19 mouse cellular contexts compared by ENCODE assay signal in genomic region chr12:3819899-3820298, GRCm38 (mm10). TPM values are rescaled to one million over a fixed set of nuclear protein-coding genes. Genes with fewer than 3 reads are reported as not detected.
DNase-seq lines count a peak whose midpoint lies in the region; ATAC-seq and TF ChIP-seq lines count a peak whose summit lies in the region.
"Had no signal": no experiment of that assay in that cellular context is flagged by ENCODE, and none has a peak within 500 bp of the region (broad histone marks: within the 10 kb centered on the region; RNA-seq: fewer than 3 reads in every experiment).

No protein-coding gene starts in this region.

- ATAC-seq in embryonic facial prominence, embryonic 13.5 days (ENCODE audit: insufficient number of reproducible peaks, insufficient read depth, low FRiP score, low TSS enrichment, low read depth): no peak
- ATAC-seq in neural tube, embryonic 11.5 days (ENCODE audit: insufficient read depth, low FRiP score, low TSS enrichment): no peak
- ATAC-seq in stomach, postnatal 0 days (ENCODE audit: low FRiP score, low TSS enrichment): no peak
- ATAC-seq: forebrain, embryonic 13.5 days had no signal

- TF ChIP-seq CTCF in left cerebral cortex, adult 2 months (IDR thresholded peaks at IDR 0.05): no peak
- TF ChIP-seq CTCF in stomach, postnatal 0 days (IDR thresholded peaks at IDR 0.05; ENCODE audit: low read depth): no peak

- intact Hi-C loops in left cerebral cortex, adult 2 months (cut with DNase I): no loop called here
- intact Hi-C loops in left cerebral cortex, postnatal 25 days (cut with DNase I): no loop called here

- H3K9me3 ChIP-seq in embryonic facial prominence, embryonic 13.5 days: no peaks in the 10 kb centered on the region
- H3K9me3 ChIP-seq in embryonic facial prominence, embryonic 10.5 days: no peaks in the 10 kb centered on the region
- no peaks in the 10 kb centered on the region for H3K9me3 ChIP-seq in neural tube, embryonic 11.5 days (ENCODE audit: control insufficient read depth, low read length)
- H3K9me3 ChIP-seq in stomach, postnatal 0 days (ENCODE audit: control insufficient read depth, low read length): no peaks in the 10 kb centered on the region
- H3K9me3 ChIP-seq: forebrain, embryonic 13.5 days; heart, embryonic 15.5 days; limb, embryonic 15.5 days; megakaryocyte, embryonic 14.5 days had no signal

- no peak for TF ChIP-seq EP300 in stomach, postnatal 0 days (optimal IDR thresholded peaks at IDR 0.05)

- 58% methylated on average over 4 of the region's 4 CpGs for WGBS in embryonic facial prominence, embryonic 13.5 days
- WGBS in embryonic facial prominence, embryonic 10.5 days: 84% methylated on average over 4 of the region's 4 CpGs
- 77% methylated on average over 4 of the region's 4 CpGs for WGBS in neural tube, embryonic 11.5 days
- 27% methylated on average over 4 of the region's 4 CpGs for whole genome bisulfite sequencing in stomach, postnatal 0 days

- 0 out of 2 replicates have a peak overlapping the region, but pooled peaks have one; percentile 2 for H3K9ac ChIP-seq in embryonic facial prominence, embryonic 13.5 days
- H3K9ac ChIP-seq in neural tube, embryonic 11.5 days (ENCODE audit: low read length): no peak overlapping the region
- H3K9ac ChIP-seq in stomach, postnatal 0 days (ENCODE audit: low read length): no peak overlapping the region
- H3K9ac ChIP-seq: forebrain, embryonic 13.5 days; heart, embryonic 15.5 days; hindbrain, embryonic 14.5 days; limb, embryonic 15.5 days had no signal

- DNase-seq in embryonic facial prominence, embryonic 10.5 days (ENCODE audit: low spot score): no peak
- DNase-seq in left cerebral cortex, adult 2 months (ENCODE audit: extremely low spot score in 1 of 2, low spot score in 2 of 2): no peak
- DNase-seq in left cerebral cortex, postnatal 25 days (ENCODE audit: low spot score in 2 of 2): no peak
- peak; percentile 7 for DNase-seq in neural tube, embryonic 11.5 days (ENCODE audit: low spot score)
- no peak for DNase-seq in neural tube, embryonic 10.5 days (ENCODE audit: extremely low spot score, low spot score)
- peak; percentile 33 for DNase-seq in stomach, postnatal 0 days (ENCODE audit: low spot score)
- DNase-seq: adrenal gland, postnatal 14 days; B cell, adult 2 months; gastrocnemius, postnatal 25 days; kidney, adult 11 months; lung, adult 18-20 months; thymus, adult 2 months had no signal

- H3K27ac ChIP-seq in embryonic facial prominence, embryonic 13.5 days: no peak overlapping the region
- no peak overlapping the region; the same call in 1 of the 2 replicates for H3K27ac ChIP-seq in embryonic facial prominence, embryonic 10.5 days (replicated peaks)
- peak overlapping the region; percentile 40; the same call in 1 of the 2 replicates for H3K27ac ChIP-seq in left cerebral cortex, adult 2 months
- H3K27ac ChIP-seq in neural tube, embryonic 11.5 days (ENCODE audit: low read depth, low read length): no peak overlapping the region
- H3K27ac ChIP-seq in stomach, postnatal 0 days (replicated peaks): no peak overlapping the region
- H3K27ac ChIP-seq: forebrain, embryonic 13.5 days; heart, embryonic 15.5 days; hindbrain, embryonic 14.5 days; kidney, postnatal 0 days; limb, embryonic 15.5 days had no signal

- H3K4me2 ChIP-seq in embryonic facial prominence, embryonic 13.5 days: no peak overlapping the region
- no peak overlapping the region for H3K4me2 ChIP-seq in neural tube, embryonic 11.5 days (ENCODE audit: low read depth)
- no peak overlapping the region for H3K4me2 ChIP-seq in stomach, postnatal 0 days (replicated peaks; ENCODE audit: low read depth)
- H3K4me2 ChIP-seq: forebrain, embryonic 13.5 days; heart, embryonic 15.5 days; hindbrain, embryonic 14.5 days; limb, embryonic 15.5 days had no signal

- peaks cover 80% of the 10 kb centered on the region for H3K4me1 ChIP-seq in embryonic facial prominence, embryonic 13.5 days
- peaks cover 23% of the 10 kb centered on the region for H3K4me1 ChIP-seq in embryonic facial prominence, embryonic 10.5 days
- H3K4me1 ChIP-seq in neural tube, embryonic 11.5 days (ENCODE audit: control insufficient read depth, insufficient read depth, low read length): no peaks in the 10 kb centered on the region
- peaks cover 19% of the 10 kb centered on the region for H3K4me1 ChIP-seq in stomach, postnatal 0 days (replicated peaks; ENCODE audit: control insufficient read depth, insufficient read depth)

- no peaks in the 10 kb centered on the region for H3K27me3 ChIP-seq in embryonic facial prominence, embryonic 13.5 days
- peaks cover 6% of the 10 kb centered on the region for H3K27me3 ChIP-seq in embryonic facial prominence, embryonic 10.5 days (replicated peaks; ENCODE audit: low read depth, poor library complexity, severe bottlenecking)
- H3K27me3 ChIP-seq in neural tube, embryonic 11.5 days (ENCODE audit: control insufficient read depth, insufficient read depth, low read length): no peaks in the 10 kb centered on the region
- H3K27me3 ChIP-seq in stomach, postnatal 0 days (ENCODE audit: control insufficient read depth, insufficient read depth, low read length): no peaks in the 10 kb centered on the region
- H3K27me3 ChIP-seq: forebrain, embryonic 13.5 days; heart, embryonic 15.5 days; limb, embryonic 15.5 days; megakaryocyte, embryonic 14.5 days had no signal

- H3K4me3 ChIP-seq in embryonic facial prominence, embryonic 13.5 days: no peak overlapping the region
- H3K4me3 ChIP-seq in embryonic facial prominence, embryonic 10.5 days: no peak overlapping the region
- H3K4me3 ChIP-seq in left cerebral cortex, adult 2 months: 0 out of 2 replicates have a peak overlapping the region, but pooled peaks have one; percentile 9
- H3K4me3 ChIP-seq in neural tube, embryonic 11.5 days (ENCODE audit: low read depth, low read length): no peak overlapping the region
- no peak overlapping the region for H3K4me3 ChIP-seq in stomach, postnatal 0 days (ENCODE audit: low read depth, low read length)
- H3K4me3 ChIP-seq: forebrain, embryonic 13.5 days; heart, embryonic 15.5 days; limb, embryonic 15.5 days; megakaryocyte, embryonic 14.5 days had no signal

- peaks cover 7% of the 10 kb centered on the region; the same call in 1 of the 2 replicates for H3K36me3 ChIP-seq in embryonic facial prominence, embryonic 13.5 days
- no peaks in the 10 kb centered on the region; the same call in 1 of the 2 replicates for H3K36me3 ChIP-seq in embryonic facial prominence, embryonic 10.5 days (replicated peaks)
- H3K36me3 ChIP-seq in neural tube, embryonic 11.5 days (ENCODE audit: control insufficient read depth, insufficient read depth, low read length): no peaks in the 10 kb centered on the region
- no peaks in the 10 kb centered on the region for H3K36me3 ChIP-seq in stomach, postnatal 0 days (ENCODE audit: control insufficient read depth, insufficient read depth, low read length)
- H3K36me3 ChIP-seq: heart, embryonic 15.5 days; limb, embryonic 15.5 days had no signal

RNA-seq across cellular contexts. Expression of gene Dnmt3a, which starts 14.1 kb away (rescaled TPM):
- 168 and 180 TPM in 2 replicates for polyA plus RNA-seq in embryonic facial prominence, embryonic 13.5 days (2015; fragmentation: Nextera tagmentation; extraction: Ambion mirVana)
- 160 and 179 TPM in 2 replicates for polyA plus RNA-seq in embryonic facial prominence, embryonic 10.5 days (2016; fragmentation: Nextera tagmentation; extraction: Ambion mirVana)
- total RNA-seq in left cerebral cortex, adult 2 months (2021): 100 to 1,000 TPM in 1 of 2 experiments, 10 to 100 TPM in 1; 99.8 to 116 TPM
- 100 to 1,000 TPM; 138 to 148 TPM for total RNA-seq in left cerebral cortex, postnatal 25 days (2021)
- 88.6 and 102 TPM in 2 replicates for polyA plus RNA-seq in neural tube, embryonic 11.5 days (2014; fragmentation: Nextera tagmentation; extraction: Ambion mirVana)
- 29.7 and 44.0 TPM in 2 replicates for polyA plus RNA-seq in stomach, postnatal 0 days (2015; fragmentation: Nextera tagmentation; extraction: Ambion mirVana)

Comparison
In these comparisons a context has a peak if more than half of its experiments do, and no peak if none do; other contexts are left out.
1. DNase-seq: peak in neural tube, embryonic 11.5 days (single experiment) and stomach, postnatal 0 days (single experiment); none in embryonic facial prominence, embryonic 10.5 days (single experiment), left cerebral cortex, adult 2 months (0 of 2), left cerebral cortex, postnatal 25 days (0 of 2) and neural tube, embryonic 10.5 days (single experiment).